Mouse (Mus musculus): ENCODE data around the gene Tead3. TPM values are rescaled to one million over a fixed set of nuclear protein-coding genes. Genes with fewer than 3 reads are reported as not detected.

Gene Tead3
- total RNA-seq, 1 experiment from 2014 or later, result 0.74 TPM

- ATAC-seq (replicated peaks in 1 of 2; ENCODE audit: insufficient read depth in 1 of 2, low FRiP score in 2 of 2, low TSS enrichment in 1 of 2, low read depth in 1 of 2, poor library complexity in 2 of 2, severe bottlenecking in 2 of 2), result no peak
Measured at GRCm38 (mm10) chr17:28317725-28318124, 32.9 kb downstream of the Tead3 start.

GRCm38 (mm10) chr17:28317091-28317490, 33.5 kb downstream of the Tead3 start:
- ATAC-seq (replicated peaks in 1 of 2; ENCODE audit: insufficient read depth in 1 of 2, low FRiP score in 2 of 2, low TSS enrichment in 1 of 2, low read depth in 1 of 2, poor library complexity in 2 of 2, severe bottlenecking in 2 of 2), result no peak

GRCm38 (mm10) chr17:28316476-28316875, 34.1 kb downstream of the Tead3 start:
- no peak for ATAC-seq (replicated peaks in 1 of 2; ENCODE audit: insufficient read depth in 1 of 2, low FRiP score in 2 of 2, low TSS enrichment in 1 of 2, low read depth in 1 of 2, poor library complexity in 2 of 2, severe bottlenecking in 2 of 2)

GRCm38 (mm10) chr17:28315611-28316160, 34.9 kb downstream of the Tead3 start:
- ATAC-seq (replicated peaks in 1 of 2; ENCODE audit: insufficient read depth in 1 of 2, low FRiP score in 2 of 2, low TSS enrichment in 1 of 2, low read depth in 1 of 2, poor library complexity in 2 of 2, severe bottlenecking in 2 of 2), result no peak

GRCm38 (mm10) chr17:28313880-28314225, 36.8 kb downstream of the Tead3 start:
- no peak for ATAC-seq (replicated peaks in 1 of 2; ENCODE audit: insufficient read depth in 1 of 2, low FRiP score in 2 of 2, low TSS enrichment in 1 of 2, low read depth in 1 of 2, poor library complexity in 2 of 2, severe bottlenecking in 2 of 2)

- peak; percentile 93 to 95 for ATAC-seq (replicated peaks in 1 of 2; ENCODE audit: insufficient read depth in 1 of 2, low FRiP score in 2 of 2, low TSS enrichment in 1 of 2, low read depth in 1 of 2, poor library complexity in 2 of 2, severe bottlenecking in 2 of 2)
Measured at GRCm38 (mm10) chr17:28313212-28313879, 37.3 kb downstream of the Tead3 start, which contains the start of gene Fance. Gene Fance, plus strand, starts transcription at chr17:28313519.

- no peak; a peak in 1 of 4 replicates for ATAC-seq (replicated peaks in 1 of 2; ENCODE audit: insufficient read depth in 1 of 2, low FRiP score in 2 of 2, low TSS enrichment in 1 of 2, low read depth in 1 of 2, poor library complexity in 2 of 2, severe bottlenecking in 2 of 2)
Measured at GRCm38 (mm10) chr17:28312232-28313211, 38.1 kb downstream of the Tead3 start.

- no peak for ATAC-seq (replicated peaks in 1 of 2; ENCODE audit: insufficient read depth in 1 of 2, low FRiP score in 2 of 2, low TSS enrichment in 1 of 2, low read depth in 1 of 2, poor library complexity in 2 of 2, severe bottlenecking in 2 of 2)
Measured at GRCm38 (mm10) chr17:28311366-28312132, 39.1 kb downstream of the Tead3 start.

- no peak for ATAC-seq (replicated peaks in 1 of 2; ENCODE audit: insufficient read depth in 1 of 2, low FRiP score in 2 of 2, low TSS enrichment in 1 of 2, low read depth in 1 of 2, poor library complexity in 2 of 2, severe bottlenecking in 2 of 2)
Measured at GRCm38 (mm10) chr17:28310831-28311230, 39.8 kb downstream of the Tead3 start.

GRCm38 (mm10) chr17:28308297-28309195, 42.1 kb downstream of the Tead3 start:
- ATAC-seq (replicated peaks in 1 of 2; ENCODE audit: insufficient read depth in 1 of 2, low FRiP score in 2 of 2, low TSS enrichment in 1 of 2, low read depth in 1 of 2, poor library complexity in 2 of 2, severe bottlenecking in 2 of 2), result peak; percentile 47 to 60

GRCm38 (mm10) chr17:28305172-28305571, 45.4 kb downstream of the Tead3 start:
- no peak for ATAC-seq (replicated peaks in 1 of 2; ENCODE audit: insufficient read depth in 1 of 2, low FRiP score in 2 of 2, low TSS enrichment in 1 of 2, low read depth in 1 of 2, poor library complexity in 2 of 2, severe bottlenecking in 2 of 2)

- no peak for ATAC-seq (replicated peaks in 1 of 2; ENCODE audit: insufficient read depth in 1 of 2, low FRiP score in 2 of 2, low TSS enrichment in 1 of 2, low read depth in 1 of 2, poor library complexity in 2 of 2, severe bottlenecking in 2 of 2)
Measured at GRCm38 (mm10) chr17:28300850-28301249, 49.8 kb downstream of the Tead3 start.

- ATAC-seq (replicated peaks in 1 of 2; ENCODE audit: insufficient read depth in 1 of 2, low FRiP score in 2 of 2, low TSS enrichment in 1 of 2, low read depth in 1 of 2, poor library complexity in 2 of 2, severe bottlenecking in 2 of 2), result no peak
Measured at GRCm38 (mm10) chr17:28300323-28300722, 50.3 kb downstream of the Tead3 start.

GRCm38 (mm10) chr17:28299669-28300320, 50.8 kb downstream of the Tead3 start:
- ATAC-seq (replicated peaks in 1 of 2; ENCODE audit: insufficient read depth in 1 of 2, low FRiP score in 2 of 2, low TSS enrichment in 1 of 2, low read depth in 1 of 2, poor library complexity in 2 of 2, severe bottlenecking in 2 of 2), result no peak

- no peak for ATAC-seq (replicated peaks in 1 of 2; ENCODE audit: insufficient read depth in 1 of 2, low FRiP score in 2 of 2, low TSS enrichment in 1 of 2, low read depth in 1 of 2, poor library complexity in 2 of 2, severe bottlenecking in 2 of 2)
Measured at GRCm38 (mm10) chr17:28298888-28299287, 51.7 kb downstream of the Tead3 start.
